Comparison of ENCODE assay signal across 30 mouse cellular contexts in the genomic region with DNA sequence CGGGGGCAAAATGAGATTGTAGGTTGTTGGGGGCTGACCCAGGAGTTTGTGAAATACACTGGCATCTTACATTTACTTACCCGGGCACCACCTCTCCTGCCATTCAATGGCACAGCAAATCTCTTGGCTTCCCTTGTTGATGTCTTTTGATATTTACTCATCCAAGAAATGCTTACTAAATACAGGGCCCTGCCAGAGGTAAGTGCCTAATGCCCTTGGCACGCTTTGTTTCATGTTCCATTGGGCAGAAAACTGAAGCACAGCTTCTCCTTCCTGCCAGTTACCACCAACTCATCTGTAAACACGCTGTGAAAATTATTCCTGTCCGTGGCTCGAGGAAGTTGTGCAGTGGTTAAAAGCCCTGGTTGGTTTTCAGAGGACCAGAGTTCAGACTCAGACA. TPM values are rescaled to one million over a fixed set of nuclear protein-coding genes. Genes with fewer than 3 reads are reported as not detected.
DNase-seq lines count a peak whose midpoint lies in the region; ATAC-seq and TF ChIP-seq lines count a peak whose summit lies in the region.
"Had no signal": no experiment of that assay in that cellular context is flagged by ENCODE, and none has a peak within 500 bp of the region (broad histone marks: within the 10 kb centered on the region; RNA-seq: fewer than 3 reads in every experiment).

No protein-coding gene starts in this region.

- TF ChIP-seq CTCF in kidney, adult 2 months (conservative IDR thresholded peaks at IDR 0.05; ENCODE audit: insufficient read depth, insufficient read length, low read depth, low read length), result no peak
- no peak for TF ChIP-seq CTCF in Patski (IDR thresholded peaks at IDR 0.05)

- no peak for TF ChIP-seq POLR2A in kidney, adult 2 months (IDR thresholded peaks at IDR 0.05; ENCODE audit: low read depth, low read length)

- H3K27ac ChIP-seq in forebrain, embryonic 15.5 days (replicated peaks), result 0 out of 2 replicates have a peak overlapping the region, but pooled peaks have one; percentile 12
- H3K27ac ChIP-seq in forebrain, embryonic 10.5 days, result no peak overlapping the region
- H3K27ac ChIP-seq in kidney, adult 2 months (ENCODE audit: insufficient read depth, low read depth, low read length), result no peak overlapping the region
- H3K27ac ChIP-seq: embryonic facial prominence, embryonic 10.5 days; embryonic facial prominence, embryonic 13.5 days; gastrocnemius, adult 2 months; heart, embryonic 13.5 days; hindbrain, embryonic 14.5 days; hindbrain, postnatal 0 days had no signal

- in situ Hi-C loops in Patski (cut with MboI; ENCODE audit: low pct_unique_long_range_greater_than_20kb), result no loop called here

- no peak overlapping the region for H3K9ac ChIP-seq in forebrain, embryonic 15.5 days (replicated peaks)
- H3K9ac ChIP-seq: embryonic facial prominence, embryonic 13.5 days; heart, embryonic 13.5 days; hindbrain, embryonic 14.5 days had no signal

- no peak for DNase-seq in forebrain, embryonic 10.5 days (ENCODE audit: extremely low spot score, low spot score)
- DNase-seq in kidney, adult 2 months, result peak; percentile 6
- DNase-seq in kidney, postnatal 4 days, result no peak
- peak; percentile 9 for DNase-seq in Patski (ENCODE audit: low read depth, low spot score)
- DNase-seq in layer of hippocampus, postnatal 25 days (ENCODE audit: extremely low spot score in 1 of 2, low spot score in 1 of 2), result no peak
- DNase-seq: adrenal gland, postnatal 10 days; adrenal gland, postnatal 36 days; cerebellum, adult 11-12 months; cerebellum, adult 8-10 months; cerebellum, postnatal 10 days; cerebellum, postnatal 36 days; embryo, embryonic 11 days; gastrocnemius, adult 2 months; gastrocnemius, postnatal 14 days; heart, adult 18-20 months; heart, postnatal 14 days; heart, postnatal 4 days; kidney, adult 18-20 months had no signal

- H3K4me1 ChIP-seq in forebrain, embryonic 15.5 days, result peaks cover 12% of the 10 kb centered on the region
- no peaks in the 10 kb centered on the region for H3K4me1 ChIP-seq in forebrain, embryonic 10.5 days
- no peaks in the 10 kb centered on the region for H3K4me1 ChIP-seq in kidney, adult 2 months (ENCODE audit: control insufficient read depth, insufficient read depth, low read length)
- H3K4me1 ChIP-seq: embryonic facial prominence, embryonic 10.5 days; embryonic facial prominence, embryonic 13.5 days had no signal

- POLR2A ChIA-PET in Patski (lab: Charles Lee), result no interaction called here

- H3K36me3 ChIP-seq in forebrain, embryonic 15.5 days, result no peaks in the 10 kb centered on the region
- H3K36me3 ChIP-seq in forebrain, embryonic 10.5 days (replicated peaks), result no peaks in the 10 kb centered on the region
- H3K36me3 ChIP-seq in kidney, adult 2 months (ENCODE audit: control insufficient read depth, insufficient read depth, low read length), result no peaks in the 10 kb centered on the region
- H3K36me3 ChIP-seq: embryonic facial prominence, embryonic 10.5 days; embryonic facial prominence, embryonic 13.5 days; heart, embryonic 13.5 days had no signal

- ATAC-seq in forebrain, embryonic 15.5 days (replicated peaks), result 0 out of 2 replicates have a peak, but pooled peaks have one; percentile 51
- ATAC-seq in Patski, result peak; percentile 34
- ATAC-seq: CD4-positive, CD25-positive, alpha-beta regulatory T cell, adult 4 months; hindbrain, postnatal 0 days; inflammation-experienced regulatory T-cells, adult 6 months; intestine, embryonic 16.5 days had no signal

- H3K27me3 ChIP-seq in forebrain, embryonic 15.5 days, result no peaks in the 10 kb centered on the region
- no peaks in the 10 kb centered on the region for H3K27me3 ChIP-seq in forebrain, embryonic 10.5 days (ENCODE audit: poor library complexity, severe bottlenecking)
- H3K27me3 ChIP-seq in kidney, adult 2 months (replicated peaks; ENCODE audit: control insufficient read depth, insufficient read depth, low read length), result no peaks in the 10 kb centered on the region
- no peaks in the 10 kb centered on the region for H3K27me3 ChIP-seq in Patski
- H3K27me3 ChIP-seq: embryonic facial prominence, embryonic 13.5 days; heart, embryonic 13.5 days had no signal

- H3K4me2 ChIP-seq in forebrain, embryonic 15.5 days (replicated peaks), result no peak overlapping the region
- H3K4me2 ChIP-seq: embryonic facial prominence, embryonic 13.5 days; heart, embryonic 13.5 days; hindbrain, embryonic 14.5 days had no signal

- 37% methylated on average over 6 of the region's 6 CpGs for WGBS in forebrain, embryonic 15.5 days
- 84% methylated on average over 6 of the region's 6 CpGs for WGBS in forebrain, embryonic 10.5 days
- WGBS in kidney, adult 2 months, result 59% methylated on average over 6 of the region's 6 CpGs

- CTCF ChIA-PET in Patski (lab: Charles Lee), result no interaction called here

- no peaks in the 10 kb centered on the region for H3K9me3 ChIP-seq in forebrain, embryonic 15.5 days
- no peaks in the 10 kb centered on the region for H3K9me3 ChIP-seq in forebrain, embryonic 10.5 days
- H3K9me3 ChIP-seq: embryonic facial prominence, embryonic 10.5 days; embryonic facial prominence, embryonic 13.5 days; heart, embryonic 13.5 days had no signal

- H3K4me3 ChIP-seq in forebrain, embryonic 15.5 days, result no peak overlapping the region
- H3K4me3 ChIP-seq in forebrain, embryonic 10.5 days, result no peak overlapping the region
- no peak overlapping the region for H3K4me3 ChIP-seq in kidney, adult 2 months (ENCODE audit: insufficient read depth, low read depth, low read length)
- H3K4me3 ChIP-seq: embryonic facial prominence, embryonic 10.5 days; embryonic facial prominence, embryonic 13.5 days; erythroblast, embryonic 14.5 days; gastrocnemius, adult 2 months; heart, embryonic 13.5 days had no signal

RNA-seq across cellular contexts. Expression of a gene that starts 39.4 kb away (rescaled TPM):
- polyA plus RNA-seq in forebrain, embryonic 15.5 days (2015; fragmentation: Nextera tagmentation; extraction: Ambion mirVana), result not detected in 2 replicates
- polyA plus RNA-seq in forebrain, embryonic 10.5 days (2016; fragmentation: Nextera tagmentation; extraction: Ambion mirVana), result not detected in 2 replicates
- 3.2 and 4.0 TPM in 2 replicates for polyA plus RNA-seq in kidney, adult 2 months (2012; rRNA removed)
- polyA plus RNA-seq in Patski (2021), result 14.3 TPM
- under 1 TPM; 0.33 to 0.34 TPM for total RNA-seq in layer of hippocampus, postnatal 25 days (2021)
- total RNA-seq: gastrocnemius, adult 2 months; gastrocnemius, postnatal 14 days; gastrocnemius, postnatal 4 days; MEL had no signal
- polyA plus RNA-seq: CD4-positive, CD25-positive, alpha-beta regulatory T cell, adult 4 months; embryonic facial prominence, embryonic 13.5 days; erythroblast, embryonic 14.5 days; hindbrain, embryonic 14.5 days; inflammation-experienced regulatory T-cells, adult 6 months had no signal

Comparison
In these comparisons a context has a peak if more than half of its experiments do, and no peak if none do; other contexts are left out.
1. DNase-seq: peak in kidney, adult 2 months (single experiment) and Patski (single experiment); none in forebrain, embryonic 10.5 days (single experiment), kidney, postnatal 4 days (0 of 2) and layer of hippocampus, postnatal 25 days (0 of 2).